Mouse (Mus musculus) heart, embryonic 10.5 days (tissue): ENCODE measurements around the gene Cnga1. TPM values are rescaled to one million over a fixed set of nuclear protein-coding genes. Genes with fewer than 3 reads are reported as not detected.

Experiments
- DNase-seq: peaks from one replicate; pipeline ENCODE4 v3.0.0-alpha.2; 2017; ENCODE audit warnings: low spot score
- H3K27ac ChIP-seq: fragments of 300-500 bp; sonication (generic); 2 replicates; pipeline ENCODE4 v1.5.1; 2016; ENCODE audit warnings: mild to moderate bottlenecking
- H3K27me3 ChIP-seq: fragments of 300-500 bp; sonication (generic); 2 replicates; pipeline ENCODE4 v1.6.1; 2016; ENCODE audit warnings: mild to moderate bottlenecking; ENCODE audit not compliant: poor library complexity, insufficient read depth, severe bottlenecking
- H3K36me3 ChIP-seq: fragments of 300-500 bp; sonication (generic); 2 replicates; pipeline ENCODE4 v1.6.1; 2016; ENCODE audit warnings: mild to moderate bottlenecking, moderate library complexity
- H3K4me1 ChIP-seq: fragments of 300-500 bp; sonication (generic); 2 replicates; pipeline ENCODE4 v1.6.1; 2016; ENCODE audit warnings: mild to moderate bottlenecking
- H3K4me3 ChIP-seq: fragments of 300-500 bp; sonication (generic); 2 replicates; pipeline ENCODE4 v1.5.1; 2016; ENCODE audit warnings: mild to moderate bottlenecking, moderate library complexity
- H3K9me3 ChIP-seq: fragments of 300-500 bp; sonication (generic); 2 replicates; pipeline ENCODE4 v1.6.1; 2016; ENCODE audit warnings: mild to moderate bottlenecking, moderate library complexity
- WGBS: fragments of 180-500 bp; shearing (Covaris S2); methylation state at CpG from one replicate; pipeline ENCODE4 v1.1.7; 2016; 5-methylcytosine and 5-hydroxymethylcytosine counted together
- polyA plus RNA-seq: library from polyadenylated mRNA; unstranded; fragments of >200 nt; fragmentation: Nextera tagmentation; extraction: Ambion mirVana; gene quantifications from 2 replicates; pipeline ENCODE4 v1.2.1, GENCODE M21; 2016

Gene Cnga1
- polyA plus RNA-seq, 1 experiment from 2014 or later = not detected

DNA sequence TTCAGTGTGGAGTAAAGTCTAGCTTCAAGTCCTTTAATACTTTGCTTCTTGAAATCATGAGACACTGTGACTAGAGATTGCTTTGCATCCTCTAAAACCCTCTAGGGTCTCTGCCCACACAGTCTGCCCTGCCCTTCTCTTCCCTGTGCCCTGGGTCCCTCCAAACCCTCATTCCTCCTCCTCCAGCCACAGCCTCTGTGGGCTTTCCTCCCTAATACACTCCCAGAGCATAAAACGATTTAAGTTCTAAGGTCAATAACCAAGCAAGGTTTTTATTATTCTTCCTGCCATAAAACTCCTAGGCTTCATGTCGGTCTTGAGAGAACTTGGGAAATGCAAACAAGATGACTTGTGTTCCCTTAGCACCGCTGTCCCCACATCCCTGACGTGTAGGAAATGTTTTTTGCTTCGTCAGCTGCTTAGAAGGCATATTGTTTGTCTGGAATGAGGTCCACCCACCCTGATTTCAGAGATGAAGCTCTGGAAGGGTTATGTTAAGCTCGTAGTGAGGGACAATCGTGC is 12.3 kb upstream of the Cnga1 start:
- Histone ChIP-seq H3K27ac (no peak overlapping the region), H3K9me3 (no peaks in the 10 kb centered on the region), H3K27me3 (no peaks in the 10 kb centered on the region), H3K4me1 (peaks cover 4% of the 10 kb centered on the region; the same call in 1 of the 2 replicates), H3K4me3 (no peak overlapping the region), H3K36me3 (no peaks in the 10 kb centered on the region)
- 71% methylated on average over 7 of the region's 7 CpGs for WGBS
- DNase-seq = no peak

DNA sequence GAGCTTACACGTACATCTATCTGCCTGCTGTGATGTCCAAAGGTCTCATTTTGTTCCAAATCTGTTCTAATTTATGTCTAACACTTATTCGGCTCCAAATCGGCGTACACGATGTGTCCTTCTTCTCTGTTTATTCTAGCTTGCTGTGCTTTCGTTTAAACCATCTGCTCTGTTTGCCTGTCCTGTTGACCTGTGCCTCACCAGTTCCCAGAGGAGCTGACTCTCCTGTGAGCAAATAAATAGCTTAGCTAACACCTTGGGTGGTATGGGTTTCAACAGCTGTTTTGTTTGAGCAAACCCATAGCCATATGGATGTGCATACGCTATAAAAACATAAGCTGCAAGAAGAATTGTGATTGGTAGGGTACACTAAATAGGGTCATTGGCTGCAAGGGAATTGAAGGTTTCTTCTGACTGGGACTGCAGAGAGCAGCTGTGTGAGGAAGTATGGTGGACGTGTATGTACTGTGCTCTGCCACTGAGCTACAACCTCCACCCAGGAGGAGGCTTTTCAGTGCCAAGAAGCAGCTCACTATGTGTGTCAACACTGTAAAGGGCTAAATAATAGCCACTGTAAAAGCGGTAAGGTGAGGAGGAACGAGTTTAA is 9.1 kb upstream of the Cnga1 start:
- Histone ChIP-seq H3K27me3 (peaks cover 15% of the 10 kb centered on the region), H3K36me3 (no peaks in the 10 kb centered on the region), H3K4me1 (peaks cover 2% of the 10 kb centered on the region; the same call in 1 of the 2 replicates), H3K4me3 (no peak overlapping the region), H3K27ac (no peak overlapping the region), H3K9me3 (no peaks in the 10 kb centered on the region)
- WGBS = 79% methylated on average over 10 of the region's 10 CpGs
- DNase-seq = no peak

DNA sequence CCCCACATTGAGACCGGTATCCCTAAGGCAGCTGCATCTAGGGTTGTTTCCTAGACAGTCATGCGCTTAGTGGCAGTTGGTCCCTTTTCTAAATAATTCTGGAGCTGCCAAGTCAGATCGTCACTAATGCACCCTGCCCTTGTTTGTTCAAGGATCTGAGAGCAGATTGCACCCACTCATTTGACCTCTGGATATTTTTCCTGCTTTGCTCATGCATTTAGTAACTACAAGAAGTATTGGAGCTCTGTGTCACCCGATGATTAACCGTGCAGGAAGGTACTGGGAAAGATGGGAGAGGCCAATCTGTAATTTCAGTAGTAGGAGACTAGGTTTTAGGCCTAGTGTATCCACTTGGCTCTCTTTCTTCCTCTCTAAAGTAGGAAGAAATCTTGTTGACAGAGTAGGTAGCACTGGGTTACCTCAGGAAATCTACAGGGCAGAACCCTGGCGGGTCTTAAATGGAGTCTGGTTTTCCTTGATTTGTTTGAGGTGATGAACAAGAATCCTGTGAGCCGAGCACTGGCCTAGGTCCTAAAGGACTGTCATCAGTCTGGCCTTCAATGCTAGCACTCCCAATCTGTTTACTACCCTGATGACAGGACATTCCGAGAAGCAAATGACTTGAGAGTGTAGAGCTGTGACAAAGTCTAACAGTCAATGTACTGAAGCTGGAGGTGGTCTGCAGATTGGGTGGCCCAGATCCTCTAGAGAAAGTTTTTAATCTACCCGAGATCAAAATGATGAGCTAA is 5.1 kb upstream of the Cnga1 start:
- H3K27ac ChIP-seq = no peak overlapping the region
- H3K9me3 ChIP-seq = no peaks in the 10 kb centered on the region
- 75% methylated on average over 9 of the region's 9 CpGs for WGBS
- no peak for DNase-seq
- H3K4me1 ChIP-seq = peaks cover 12% of the 10 kb centered on the region
- H3K4me3 ChIP-seq = no peak overlapping the region
- H3K36me3 ChIP-seq = no peaks in the 10 kb centered on the region
- peaks cover 41% of the 10 kb centered on the region for H3K27me3 ChIP-seq

DNA sequence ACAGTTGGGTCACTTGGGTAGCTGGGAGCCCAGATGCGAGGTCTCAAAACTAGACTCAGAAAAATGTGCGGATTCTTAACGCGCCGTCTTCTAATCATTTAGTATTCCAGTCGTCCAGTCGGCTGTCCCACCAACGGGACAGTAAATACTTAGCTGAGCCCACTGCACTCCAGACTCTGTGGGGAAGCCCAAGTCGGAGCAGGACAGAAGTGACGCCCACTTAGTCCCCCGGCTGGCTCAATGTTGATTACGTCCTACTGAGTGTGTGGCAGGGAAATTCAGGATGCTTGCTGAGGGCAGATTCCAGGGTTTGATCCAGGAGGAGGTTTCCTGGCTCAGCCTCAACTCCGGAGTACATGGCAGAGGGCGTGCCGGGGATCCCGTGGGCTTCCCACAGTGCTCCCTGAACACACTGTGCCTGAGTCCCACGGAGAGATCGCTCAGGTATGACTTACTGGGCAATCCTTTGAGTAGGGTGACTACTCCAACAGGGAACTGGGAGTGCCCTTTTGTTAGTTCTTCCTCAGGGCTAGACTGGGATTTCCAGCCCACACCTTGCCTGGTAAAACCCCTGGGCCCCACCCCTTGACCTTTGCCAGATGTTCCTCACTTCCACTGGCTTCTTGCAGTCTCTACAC is 4.0 kb upstream of the Cnga1 start:
- no peaks in the 10 kb centered on the region for H3K36me3 ChIP-seq

DNA sequence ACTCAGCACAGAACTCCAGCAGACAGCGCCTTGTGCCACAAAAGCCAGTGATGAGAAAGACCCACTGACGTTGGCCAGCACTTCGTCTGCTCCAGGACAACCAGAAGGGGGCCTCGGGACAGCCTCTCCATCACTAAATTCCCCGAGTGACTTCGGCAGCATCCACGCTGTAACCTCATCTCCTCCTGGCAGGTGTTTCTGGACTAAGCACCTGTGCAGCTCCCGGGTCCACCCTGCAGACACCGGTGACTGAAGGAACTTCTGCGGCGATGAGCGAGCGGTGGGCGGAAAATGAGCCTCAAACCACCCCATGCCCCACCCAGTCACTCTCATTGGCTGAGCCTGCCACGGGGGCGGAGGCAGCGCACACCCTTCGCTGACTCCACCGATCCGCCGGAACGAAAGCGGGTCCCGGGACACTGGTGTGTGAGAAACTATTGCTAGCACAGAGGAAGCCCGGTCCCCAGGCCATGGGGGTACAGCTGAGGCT is 3.4 kb upstream of the Cnga1 start, which contains the start of gene Nipal1:
Gene Nipal1 (plus strand): TSS at position 378 of the 490 bp plus-strand sequence.
- Histone ChIP-seq H3K4me1 (peaks cover 12% of the 10 kb centered on the region), H3K27ac (no peak within 1 kb of the TSS), H3K9me3 (no peaks in the 10 kb centered on the region), H3K4me3 (peak within 1 kb of the TSS; percentile 66), H3K27me3 (peaks cover 43% of the 10 kb centered on the region), H3K36me3 (no peaks in the 10 kb centered on the region)
- WGBS = 1% methylated on average over 25 of the region's 25 CpGs
- DNase-seq = peak; percentile 91

More for the DNA sequence above, 4.0 kb upstream of the Cnga1 start:
- H3K4me1 ChIP-seq = peaks cover 12% of the 10 kb centered on the region
- DNase-seq = no peak
- H3K4me3 ChIP-seq = peak overlapping the region; percentile 66
- H3K9me3 ChIP-seq = no peaks in the 10 kb centered on the region
- no peak overlapping the region for H3K27ac ChIP-seq
- WGBS = 7% methylated on average over 18 of the region's 18 CpGs
- H3K27me3 ChIP-seq = peaks cover 43% of the 10 kb centered on the region

DNA sequence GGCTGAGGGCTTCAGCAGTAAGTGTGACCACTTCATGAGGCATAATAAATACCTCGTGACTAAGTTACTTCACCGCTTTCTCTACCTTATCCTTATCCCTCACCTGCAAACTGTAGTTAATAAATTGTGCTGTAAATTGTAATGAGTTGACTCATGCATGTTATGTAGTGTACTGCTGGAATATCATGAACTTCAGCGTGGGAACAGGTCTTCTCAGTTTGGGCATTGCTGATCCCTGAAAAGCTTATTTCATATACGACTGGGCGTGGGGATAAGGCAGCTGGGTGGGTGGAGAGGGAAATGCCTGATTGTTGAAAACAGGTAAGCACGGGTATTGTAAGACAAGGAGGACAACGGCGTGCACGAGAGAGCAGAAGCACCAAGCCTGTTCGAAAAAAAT is 2.9 kb upstream of the Cnga1 start:
- WGBS = 30% methylated on average over 10 of the region's 10 CpGs
- no peak for DNase-seq
- Histone ChIP-seq H3K9me3 (no peaks in the 10 kb centered on the region), H3K4me1 (peaks cover 12% of the 10 kb centered on the region), H3K27me3 (peaks cover 43% of the 10 kb centered on the region), H3K27ac (no peak overlapping the region), H3K4me3 (peak overlapping the region; percentile 66), H3K36me3 (no peaks in the 10 kb centered on the region)

DNA sequence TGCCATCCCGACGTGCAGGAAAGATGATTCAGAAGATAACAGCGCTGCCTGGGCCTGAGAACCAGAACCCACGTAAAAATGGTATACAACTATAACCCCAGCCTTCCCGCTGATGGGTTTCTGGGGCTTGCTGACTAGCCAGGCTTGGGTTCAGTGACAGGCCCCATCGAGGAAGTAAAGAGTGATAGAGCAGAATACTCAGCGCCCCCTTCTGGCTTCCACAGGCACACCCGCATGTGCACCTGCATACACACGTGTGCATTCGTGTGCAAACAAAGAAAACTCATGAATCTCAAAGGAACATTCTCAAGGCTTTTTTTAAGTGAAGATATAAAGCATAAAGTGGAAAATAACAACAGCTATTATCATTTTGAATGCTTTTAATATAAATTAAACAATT is 2.1 kb upstream of the Cnga1 start:
- no peak overlapping the region for H3K4me3 ChIP-seq
- no peak overlapping the region for H3K27ac ChIP-seq
- no peaks in the 10 kb centered on the region for H3K9me3 ChIP-seq
- no peaks in the 10 kb centered on the region for H3K36me3 ChIP-seq
- H3K4me1 ChIP-seq = peaks cover 12% of the 10 kb centered on the region
- peaks cover 43% of the 10 kb centered on the region for H3K27me3 ChIP-seq
- no peak for DNase-seq
- 43% methylated on average over 10 of the region's 10 CpGs for WGBS

DNA sequence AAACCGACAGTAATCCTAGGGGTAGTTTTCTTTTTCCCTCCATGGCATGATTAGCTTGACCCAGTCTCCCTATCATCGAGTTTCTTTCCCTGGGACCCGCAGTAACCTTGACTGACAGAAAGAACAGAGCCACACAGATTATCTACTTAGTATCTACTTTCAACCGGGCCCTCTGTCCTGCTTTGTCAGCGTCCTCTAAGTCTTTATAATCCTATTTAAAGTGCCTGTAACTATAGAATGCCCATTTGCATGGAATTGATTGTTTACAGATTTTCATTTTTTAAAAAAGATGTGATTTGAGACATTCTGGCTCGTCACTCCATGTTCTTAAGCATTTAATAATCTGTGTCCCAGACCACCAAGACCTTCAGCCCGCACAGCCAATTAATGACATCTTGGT is 420 bp downstream of the Cnga1 start:
- Histone ChIP-seq H3K27me3 (peaks cover 33% of the 10 kb centered on the region), H3K4me3 (no peak overlapping the region), H3K4me1 (peaks cover 12% of the 10 kb centered on the region), H3K36me3 (no peaks in the 10 kb centered on the region), H3K27ac (no peak overlapping the region), H3K9me3 (no peaks in the 10 kb centered on the region)
- no peak for DNase-seq
- WGBS = 67% methylated on average over 7 of the region's 7 CpGs

DNA sequence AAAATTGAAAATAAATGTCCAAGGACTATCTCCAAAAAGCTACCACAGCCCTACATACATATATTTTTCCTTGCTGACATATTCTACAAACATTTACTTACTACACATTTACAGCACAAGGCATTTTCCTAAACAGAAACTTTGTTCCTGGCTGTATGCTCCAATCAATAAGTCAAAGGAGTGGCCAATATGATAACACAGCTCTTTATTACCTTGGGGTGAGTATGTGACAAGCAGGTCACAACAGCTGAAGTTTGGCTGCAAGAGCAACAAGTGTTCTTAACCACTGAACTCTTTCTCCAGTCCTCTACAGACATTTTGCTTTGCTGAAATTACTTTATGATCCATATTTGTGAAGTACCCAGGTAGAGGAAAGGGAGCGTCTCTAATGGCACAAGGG is 4.0 kb downstream of the Cnga1 start:
- Histone ChIP-seq H3K36me3 (no peaks in the 10 kb centered on the region), H3K4me3 (no peak overlapping the region), H3K4me1 (no peaks in the 10 kb centered on the region), H3K27me3 (peaks cover 10% of the 10 kb centered on the region; the same call in 1 of the 2 replicates), H3K27ac (no peak overlapping the region), H3K9me3 (no peaks in the 10 kb centered on the region)
- 91% methylated on average over 1 of the region's 1 CpGs for WGBS
- no peak for DNase-seq

DNA sequence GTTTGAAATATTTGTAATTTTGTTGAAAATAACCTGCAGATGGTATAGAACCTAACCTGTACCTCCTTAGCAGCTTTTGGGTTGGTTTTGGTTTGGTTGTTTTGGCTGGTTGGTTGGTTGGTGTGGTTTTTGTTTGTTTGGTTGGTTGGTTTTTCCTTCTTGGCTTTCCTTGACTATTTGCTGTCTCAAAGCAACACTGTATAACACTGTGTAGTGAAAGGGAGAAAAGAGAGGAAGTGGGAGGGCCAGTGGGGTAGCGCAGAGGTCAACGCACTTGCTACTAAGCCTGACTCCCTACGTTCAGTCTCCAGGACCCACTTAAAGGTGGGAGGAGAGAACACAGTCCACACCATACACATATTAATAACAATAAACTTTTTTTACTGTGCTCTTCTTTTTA is 7.5 kb downstream of the Cnga1 start:
- Histone ChIP-seq H3K36me3 (no peaks in the 10 kb centered on the region), H3K4me3 (no peak overlapping the region), H3K9me3 (no peaks in the 10 kb centered on the region), H3K27ac (no peak overlapping the region), H3K4me1 (no peaks in the 10 kb centered on the region), H3K27me3 (no peaks in the 10 kb centered on the region)
- WGBS = 84% methylated on average over 3 of the region's 3 CpGs
- no peak for DNase-seq

DNA sequence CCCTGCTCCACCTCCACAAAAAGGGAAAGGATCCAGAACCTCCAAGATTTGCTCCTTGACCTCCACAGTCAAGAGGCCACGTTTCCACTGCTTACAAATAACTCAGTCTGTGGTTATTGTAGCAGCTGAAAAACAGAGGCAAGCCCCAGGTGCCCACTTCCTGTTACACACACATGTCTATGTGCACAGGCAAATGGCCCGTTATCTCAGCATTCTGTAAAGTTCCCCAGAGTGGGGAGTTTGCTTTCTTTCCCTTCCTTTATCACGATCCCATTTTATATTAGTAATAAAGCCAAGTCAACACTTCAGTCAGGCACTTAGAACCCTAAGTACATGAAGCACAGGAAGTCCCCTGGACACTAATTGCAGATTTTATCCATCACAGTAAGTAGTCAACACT is 8.0 kb downstream of the Cnga1 start:
- H3K9me3 ChIP-seq = no peaks in the 10 kb centered on the region
- no peaks in the 10 kb centered on the region for H3K27me3 ChIP-seq
- no peak overlapping the region for H3K4me3 ChIP-seq
- no peak overlapping the region for H3K27ac ChIP-seq
- no peak for DNase-seq
- 66% methylated on average over 3 of the region's 3 CpGs for WGBS
- no peaks in the 10 kb centered on the region for H3K36me3 ChIP-seq
- no peaks in the 10 kb centered on the region for H3K4me1 ChIP-seq

DNA sequence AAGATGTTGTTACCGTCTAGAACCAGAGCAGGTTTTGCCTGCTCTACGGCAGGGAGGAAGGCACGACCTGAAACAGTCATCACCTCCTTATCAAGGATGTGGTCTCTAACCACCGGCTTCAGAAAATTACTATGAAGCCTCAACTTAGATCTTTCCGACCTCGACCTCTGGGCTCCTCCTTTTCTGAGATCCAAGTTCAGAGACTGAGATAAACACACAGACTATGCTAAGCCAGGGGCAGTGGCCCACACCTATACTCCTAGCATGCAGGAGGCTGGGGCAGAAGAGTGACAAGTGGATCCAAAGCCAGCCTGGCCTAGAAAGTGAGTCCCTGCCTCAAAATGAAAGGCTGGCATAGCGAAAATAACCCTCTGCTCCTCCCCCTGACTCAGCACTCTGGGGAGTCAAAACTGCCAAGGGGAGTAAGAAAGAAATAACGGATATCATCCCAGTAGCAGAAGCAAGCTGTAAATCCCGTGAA is 9.2 kb downstream of the Cnga1 start:
- H3K4me3 ChIP-seq = no peak overlapping the region
- H3K36me3 ChIP-seq = no peaks in the 10 kb centered on the region
- no peaks in the 10 kb centered on the region for H3K27me3 ChIP-seq
- H3K27ac ChIP-seq = no peak overlapping the region
- DNase-seq = no peak
- WGBS = 77% methylated on average over 9 of the region's 9 CpGs
- no peaks in the 10 kb centered on the region for H3K4me1 ChIP-seq
- H3K9me3 ChIP-seq = no peaks in the 10 kb centered on the region

DNA sequence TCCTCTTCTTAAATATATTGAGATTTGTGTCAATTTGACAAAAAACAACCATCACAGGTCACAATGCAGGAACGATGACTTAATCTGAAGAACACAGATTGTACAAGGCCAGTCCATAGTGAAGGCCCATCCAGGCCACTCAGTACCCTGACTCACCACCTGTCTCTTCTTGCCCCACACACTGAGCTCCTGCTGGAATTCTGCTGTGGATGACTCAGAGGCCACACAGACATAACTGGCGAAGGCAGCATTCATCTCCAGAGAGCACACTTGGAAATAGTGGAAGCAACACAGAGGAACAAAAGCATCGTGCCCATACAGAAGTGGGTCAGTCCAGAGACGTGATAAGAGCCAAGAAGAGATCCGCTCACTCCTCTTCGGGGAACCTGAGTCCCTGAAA is 14.0 kb downstream of the Cnga1 start:
- 75% methylated on average over 6 of the region's 6 CpGs for WGBS
- no peak for DNase-seq
- Histone ChIP-seq H3K4me1 (no peaks in the 10 kb centered on the region), H3K27me3 (no peaks in the 10 kb centered on the region), H3K4me3 (no peak overlapping the region), H3K9me3 (no peaks in the 10 kb centered on the region), H3K27ac (no peak overlapping the region), H3K36me3 (no peaks in the 10 kb centered on the region)
